Mouse (Mus musculus) neutrophil, adult 83 days (primary cell): ENCODE results near the gene Ccr2. TPM values are rescaled to one million over a fixed set of nuclear protein-coding genes. Genes with fewer than 3 reads are reported as not detected.

ENCODE experiments used
- total RNA-seq, 2 experiments: library from RNA; stranded (reverse); gene quantifications; one replicate each; pipeline ENCODE4 v1.2.4; 2023

Gene Ccr2
- 100 to 1,000 TPM; 228 to 241 TPM for total RNA-seq

DNA sequence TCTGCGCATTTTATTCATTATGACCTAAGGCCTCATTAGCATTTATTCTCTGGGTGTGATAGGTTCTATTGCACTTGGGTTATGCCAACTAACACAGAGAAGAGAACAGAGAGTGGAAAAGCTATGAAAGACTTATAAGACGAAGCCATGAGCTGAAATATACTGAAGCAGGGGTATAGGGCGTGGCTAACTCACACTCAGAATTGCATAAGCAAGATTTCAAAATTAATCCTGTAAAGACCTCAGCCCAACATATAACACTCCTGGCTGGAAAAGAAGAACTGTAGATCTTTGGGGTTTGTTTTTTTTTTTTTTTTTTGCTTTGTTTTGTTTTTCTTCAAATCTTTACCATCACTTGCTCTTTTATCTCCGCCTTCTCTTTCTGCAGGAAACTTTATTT lies at the start of gene Ccr2:
Gene Ccr2, plus strand, starts transcription at position 228 of the 400 bp plus-strand sequence.

DNA sequence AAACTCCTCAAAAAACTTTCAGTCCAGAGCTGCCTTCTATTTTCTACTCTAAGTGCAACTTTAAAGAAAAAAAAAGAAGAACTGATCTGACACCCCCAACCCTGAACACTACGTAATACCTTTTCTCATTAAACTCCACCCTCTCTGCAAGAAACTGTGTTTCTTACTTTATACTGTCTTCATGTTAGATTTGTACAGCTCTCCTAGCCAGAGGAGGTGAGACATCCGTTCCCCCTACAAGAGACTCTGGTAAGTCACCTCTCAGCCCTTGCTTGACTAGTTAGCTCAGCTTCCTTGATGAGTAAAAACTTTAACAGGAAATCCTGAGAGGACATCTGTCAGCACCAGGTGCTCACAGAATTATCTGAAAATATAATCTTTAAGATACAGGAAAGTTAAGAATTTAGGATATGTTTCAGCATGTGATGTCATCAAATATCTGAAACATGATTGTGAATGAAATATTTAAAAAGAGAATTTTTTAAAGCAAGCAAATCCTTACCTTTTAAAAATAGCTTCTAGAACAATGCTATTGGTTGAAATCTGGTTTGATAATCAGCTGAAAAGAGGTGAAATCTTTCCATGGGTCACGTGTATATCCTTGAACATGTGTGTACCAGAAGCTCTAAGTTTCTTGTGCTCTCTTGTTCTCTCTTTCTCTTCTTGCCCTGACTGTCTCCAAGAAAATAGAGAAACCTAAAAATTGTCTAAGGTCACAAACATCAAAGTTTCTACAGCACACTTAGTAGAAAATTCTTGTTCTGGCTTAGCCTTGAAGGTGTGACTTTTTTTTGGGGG lies 19.8 kb downstream of the Ccr2 start, which contains the start of gene Ccr5:
Gene Ccr5, plus strand, starts transcription at position 157 of the 798 bp plus-strand sequence.

Other genes starting within 250 kb of the Ccr2 start
- not detected for gene Xcr1, start 239.9 kb upstream of the Ccr2 start, total RNA-seq
- gene Ccr1, start 133.3 kb upstream of the Ccr2 start, total RNA-seq = 100 to 1,000 TPM; 167 to 205 TPM
- not detected for gene Ccr1l1, start 123.5 kb upstream of the Ccr2 start, total RNA-seq
- 1 to 10 TPM in 1 of 2 experiments, under 1 TPM in 1; 0.60 to 1.7 TPM for gene Ccr3, start 80.0 kb upstream of the Ccr2 start, total RNA-seq
- 1 to 10 TPM; 2.4 to 6.1 TPM for gene Ccr5, start 19.6 kb downstream of the Ccr2 start, total RNA-seq
- 1 to 10 TPM; 8.3 TPM for gene 2010315B03Rik, start 210.7 kb downstream of the Ccr2 start, total RNA-seq